Mouse (Mus musculus) spleen, adult 18-20 months (tissue): Measurements from ENCODE around the gene Nup153.

ENCODE experiments used
- DNase-seq, 2 experiments: peaks; one replicate each; pipeline ENCODE4 v3.0.0; 2022; ENCODE audit warnings: mixed read lengths in 2 of 2

Nup153 gene

DNA sequence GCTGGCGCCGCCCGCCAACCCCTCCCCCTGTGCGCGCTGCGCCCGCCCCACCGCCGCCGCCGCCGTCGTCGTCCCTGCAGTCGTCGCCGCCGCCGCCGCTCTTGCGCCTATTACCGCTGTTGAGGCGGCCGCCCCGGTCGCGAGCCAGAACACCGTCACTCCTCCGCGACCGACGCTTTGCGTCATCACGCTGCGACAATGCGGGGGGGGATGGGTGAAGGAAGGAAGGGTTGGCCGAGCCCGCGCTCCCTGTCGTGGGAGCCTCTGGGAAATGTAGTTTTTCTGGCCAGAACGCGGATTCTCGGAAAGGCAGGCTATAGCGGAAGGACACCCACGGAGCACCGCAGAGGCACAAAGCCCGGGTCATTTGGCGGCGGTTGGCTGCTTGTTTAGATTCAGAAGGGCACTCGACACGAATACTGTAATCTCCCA, at the start of gene Nup153:
Nup153 (minus strand) TSS at position 104 of the 432 bp plus-strand sequence.
- peak; percentile 99 to 100 for DNase-seq

DNA sequence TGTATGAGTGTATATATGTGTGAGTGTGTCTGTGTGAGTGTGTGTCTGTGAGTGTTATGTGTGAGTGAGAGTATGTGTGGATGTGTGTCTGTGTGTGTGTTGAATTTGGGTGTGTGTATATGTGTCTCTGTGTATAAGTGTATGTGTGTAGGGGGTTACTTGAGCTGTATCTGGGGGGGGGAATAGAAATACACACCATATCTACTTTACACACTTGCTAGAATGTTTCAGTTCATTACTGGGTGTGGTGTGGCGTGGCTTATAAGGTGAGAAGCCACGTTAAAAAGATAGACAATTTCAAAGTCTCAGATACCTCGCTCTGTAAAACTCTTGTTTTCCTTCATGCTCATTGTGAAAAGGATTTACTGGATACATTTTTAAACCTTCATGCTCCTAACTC, 49.7 kb upstream of the Nup153 start:
- no peak for DNase-seq

- no peak for DNase-seq
Measured at GRCm38 (mm10) chr13:46776636-46777305, 49.0 kb upstream of the Nup153 start.

GRCm38 (mm10) chr13:46774998-46775397, 47.3 kb upstream of the Nup153 start:
- DNase-seq = no peak

- DNase-seq = no peak
Measured at GRCm38 (mm10) chr13:46772581-46772980, 44.8 kb upstream of the Nup153 start.

DNA sequence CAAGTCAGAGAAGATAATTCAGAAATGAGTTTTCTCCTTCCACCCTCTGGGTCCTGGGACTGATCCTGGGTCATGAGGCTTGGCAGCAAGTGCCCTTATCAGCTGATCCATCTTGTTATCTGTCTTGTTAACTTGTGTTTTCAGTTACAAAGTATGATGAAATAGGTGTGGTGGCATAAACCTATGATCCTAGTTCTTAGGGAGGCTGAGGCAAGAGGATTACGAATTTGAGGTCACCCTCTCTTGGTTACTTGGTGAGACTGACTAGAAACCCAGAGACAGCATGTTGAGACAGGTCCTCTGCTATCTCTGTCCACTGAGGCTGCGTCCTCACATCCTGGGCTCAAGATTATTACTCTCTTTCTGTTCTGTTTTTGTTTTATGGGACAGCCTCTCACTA, 37.6 kb upstream of the Nup153 start:
- DNase-seq = no peak

- no peak for DNase-seq
Measured at GRCm38 (mm10) chr13:46763210-46763609, 35.5 kb upstream of the Nup153 start.

GRCm38 (mm10) chr13:46760921-46761320, 33.2 kb upstream of the Nup153 start:
- no peak for DNase-seq

DNA sequence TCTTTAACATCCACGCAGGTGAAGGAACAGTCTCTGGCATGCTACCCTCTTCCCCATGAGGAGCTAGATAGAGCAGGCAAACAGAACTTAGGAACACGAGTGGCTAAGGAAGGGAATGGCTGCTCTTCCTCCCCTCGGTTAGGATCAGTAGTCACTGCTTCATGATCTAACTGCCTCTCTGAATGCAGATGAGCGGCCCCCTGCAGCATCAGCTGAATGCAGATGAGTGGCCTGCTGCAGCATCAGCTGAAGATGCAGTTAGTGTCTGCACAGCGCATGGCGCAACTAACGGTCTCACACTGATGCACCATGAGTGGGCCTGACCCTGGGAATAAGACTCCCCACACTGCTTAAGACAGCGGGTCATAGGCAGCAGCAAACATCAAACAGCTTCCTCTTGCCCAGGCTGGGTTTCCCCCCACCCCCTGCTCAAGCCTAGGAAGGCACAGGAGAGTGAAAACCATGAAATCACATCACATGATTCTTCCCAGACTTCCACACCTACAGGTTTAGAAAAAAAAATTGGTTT, 31.6 kb upstream of the Nup153 start:
- no peak for DNase-seq

- no peak for DNase-seq
Measured at GRCm38 (mm10) chr13:46758627-46759026, 30.9 kb upstream of the Nup153 start.

DNA sequence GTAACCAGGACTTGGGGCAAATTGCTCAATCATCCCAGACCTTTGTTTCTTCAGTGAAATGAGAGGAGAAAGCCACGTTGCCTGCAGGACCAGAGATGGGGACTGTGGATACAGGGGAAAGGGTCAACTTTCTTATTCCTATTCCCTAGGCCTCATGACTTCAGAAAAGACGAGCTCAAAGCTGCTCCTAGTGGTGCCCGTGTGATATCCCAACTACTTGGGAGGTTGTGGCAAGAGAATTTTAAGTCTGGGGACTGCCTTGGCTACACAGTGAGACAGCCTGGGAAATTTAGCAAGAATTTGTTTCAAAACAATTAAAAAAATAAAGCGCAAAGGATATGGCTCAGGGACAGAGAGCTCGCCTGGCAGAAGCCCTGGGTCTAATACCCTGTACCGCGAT, 30.2 kb upstream of the Nup153 start:
- no peak for DNase-seq

DNA sequence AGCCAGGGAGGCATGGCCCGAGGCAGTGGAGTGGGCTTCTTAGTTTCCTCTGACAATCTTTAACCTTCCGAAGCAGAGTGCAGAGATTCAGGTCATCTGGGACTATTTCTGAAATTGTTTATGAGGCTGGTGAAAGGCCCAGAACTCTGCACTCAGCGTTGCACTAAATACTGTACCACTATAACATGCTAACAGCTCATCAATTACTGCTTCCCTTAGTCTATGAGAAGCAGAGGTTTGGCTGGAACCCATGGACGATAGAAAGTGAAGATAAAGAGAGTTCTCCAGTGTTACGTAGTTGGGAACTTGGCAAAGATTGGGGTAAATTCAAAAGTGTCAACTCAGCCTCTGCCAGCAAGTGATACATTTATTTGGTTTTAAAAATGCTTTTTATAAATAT, 25.6 kb upstream of the Nup153 start:
- DNase-seq = no peak

GRCm38 (mm10) chr13:46752566-46753229, 25.0 kb upstream of the Nup153 start:
- no peak for DNase-seq

- no peak for DNase-seq
Measured at GRCm38 (mm10) chr13:46748138-46748873, 20.6 kb upstream of the Nup153 start.

GRCm38 (mm10) chr13:46743821-46744220, 16.1 kb upstream of the Nup153 start:
- no peak for DNase-seq

DNA sequence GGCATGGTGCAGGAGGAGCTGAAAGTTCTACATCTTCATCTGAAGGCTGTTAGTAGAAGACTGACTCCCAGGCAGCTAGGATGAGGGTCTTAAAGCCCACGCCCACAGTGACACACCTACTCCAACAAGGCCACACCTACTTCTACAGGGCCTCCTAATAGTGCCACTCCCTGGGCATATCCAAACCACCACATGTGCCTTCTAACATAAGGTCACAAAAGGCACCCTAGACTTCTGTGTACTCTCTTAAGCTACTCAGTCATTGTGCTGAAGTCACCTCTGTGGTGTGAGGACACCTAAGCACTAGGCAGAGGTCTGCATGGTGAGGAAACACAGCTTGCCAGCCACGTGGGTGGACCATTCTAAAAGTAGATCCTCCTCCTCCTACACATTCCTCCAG, 14.6 kb upstream of the Nup153 start:
- no peak for DNase-seq

GRCm38 (mm10) chr13:46739426-46739825, 11.7 kb upstream of the Nup153 start:
- no peak for DNase-seq

DNA sequence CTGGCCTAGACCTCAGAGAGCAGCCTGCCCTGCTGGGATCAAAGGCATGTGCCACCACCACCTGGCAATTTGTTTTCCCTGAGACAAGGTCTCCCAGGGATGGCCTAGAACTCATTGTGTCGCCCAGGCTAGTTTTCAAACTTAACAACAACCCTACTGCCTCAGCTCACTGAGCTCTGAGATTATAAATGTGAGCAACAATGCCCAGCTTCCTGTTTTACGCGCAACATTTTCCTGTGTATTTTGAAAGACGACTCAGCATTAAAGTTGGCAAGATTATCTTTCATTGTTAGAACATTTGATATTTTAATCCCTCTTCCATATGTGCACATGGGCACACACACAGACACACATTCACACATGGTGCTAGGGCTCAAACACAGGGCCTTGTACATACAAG, 9.7 kb upstream of the Nup153 start:
- DNase-seq = peak in 1 of 2 experiments; percentile 19

DNA sequence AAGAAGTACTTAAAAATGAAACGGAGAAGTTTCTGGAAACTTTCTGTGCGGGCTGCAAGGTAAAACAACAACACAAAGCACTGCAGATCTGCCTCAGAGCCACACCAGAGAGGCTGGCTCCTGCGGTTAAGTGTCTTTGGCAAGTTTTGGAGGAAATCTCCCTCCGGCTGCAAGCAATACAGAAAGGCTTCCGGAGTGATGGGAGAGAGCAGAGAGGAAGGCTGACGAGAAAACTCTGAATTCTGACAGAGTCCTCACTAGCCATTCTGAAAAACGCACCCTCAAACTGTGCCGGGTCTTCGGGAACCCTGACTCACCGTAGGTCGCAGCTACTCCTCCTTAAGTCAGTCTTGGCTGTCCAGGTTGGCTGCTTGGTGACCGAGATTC, 8.7 kb upstream of the Nup153 start:
- DNase-seq = peak in 1 of 2 experiments; percentile 42

DNA sequence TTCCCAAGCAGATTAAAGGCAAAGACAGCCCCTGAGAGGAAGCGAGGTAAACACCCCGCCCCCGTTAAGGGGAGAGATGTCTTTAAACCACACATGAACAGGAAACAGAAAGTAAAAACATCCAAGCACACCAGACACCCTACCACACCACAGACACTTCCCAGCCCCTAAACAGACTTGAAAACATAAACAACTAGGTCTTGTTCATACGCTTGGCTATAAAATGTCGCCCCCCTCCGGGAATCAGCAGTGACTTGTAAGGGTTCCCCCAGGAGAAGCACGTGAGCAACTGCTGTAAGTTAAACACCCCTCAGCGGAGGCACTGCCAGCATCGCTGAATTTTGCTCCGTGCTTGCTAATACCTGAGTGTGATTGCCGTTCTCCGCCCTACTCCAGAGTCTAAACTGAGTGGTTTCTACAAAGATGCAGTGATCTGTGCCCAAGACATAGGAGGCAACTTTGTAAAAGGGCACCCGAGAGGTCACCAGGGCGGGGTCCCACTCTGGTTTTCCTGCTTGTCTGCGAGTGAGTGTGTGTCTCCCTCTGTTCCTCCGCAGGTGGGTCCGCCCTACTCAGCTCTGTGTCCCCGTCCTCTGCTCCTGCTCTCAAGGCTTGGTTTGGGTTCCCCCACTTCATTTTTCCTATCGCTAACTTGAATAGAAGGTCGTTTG, 8.2 kb upstream of the Nup153 start:
- peak; percentile 64 to 71 for DNase-seq

DNA sequence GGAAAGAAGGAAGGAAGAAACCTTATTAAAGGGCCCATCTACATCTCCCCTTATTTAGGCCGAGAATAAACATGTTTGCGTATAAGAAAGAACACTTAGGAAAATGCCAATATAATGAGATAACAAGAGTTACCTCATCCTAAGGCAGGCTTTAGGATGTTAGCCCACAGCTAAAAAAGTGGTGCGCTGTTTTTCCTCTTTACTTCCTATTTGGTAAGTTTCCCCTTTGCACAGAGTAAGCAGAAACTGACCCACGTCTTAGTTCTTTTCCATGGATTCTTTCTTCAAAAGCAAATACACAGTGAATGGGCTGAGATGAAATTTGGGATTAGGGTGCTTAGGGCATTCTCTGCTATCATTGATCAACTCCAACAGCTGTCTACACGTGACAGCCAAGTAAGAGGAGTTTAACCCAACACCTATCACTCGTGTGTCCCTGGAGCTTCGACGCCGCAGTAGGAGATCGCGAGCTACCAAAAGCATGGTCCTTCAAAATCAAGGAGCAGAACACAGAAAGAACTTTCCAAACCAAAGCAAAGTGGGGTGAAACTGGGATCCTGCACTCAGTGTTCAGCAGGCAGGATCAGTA, 7.6 kb upstream of the Nup153 start:
- DNase-seq = no peak

GRCm38 (mm10) chr13:46729998-46730397, 2.3 kb upstream of the Nup153 start:
- no peak for DNase-seq

GRCm38 (mm10) chr13:46728411-46728810, 671 bp upstream of the Nup153 start:
- no peak for DNase-seq
